Mouse (Mus musculus) heart, postnatal 4 days (tissue): Measurements from ENCODE around the gene Gm9918. TPM values are rescaled to one million over a fixed set of nuclear protein-coding genes. Genes with fewer than 3 reads are reported as not detected.

Source experiments
- DNase-seq: peaks from one replicate; pipeline ENCODE4 v3.0.0; 2021
- total RNA-seq, 2 experiments: library from RNA; stranded (reverse); gene quantifications; 2 replicates each; pipeline ENCODE4 v1.2.3; 2021

Gene Gm9918
- total RNA-seq, 2 experiments from 2014 or later: not detected

GRCm38 (mm10) chr15:102279092-102279782, 8.9 kb downstream of the Gm9918 start, which contains the start of gene Mfsd5:
Gene Mfsd5, plus strand, starts transcription at chr15:102279454.
- DNase-seq: peak; percentile 90

DNA sequence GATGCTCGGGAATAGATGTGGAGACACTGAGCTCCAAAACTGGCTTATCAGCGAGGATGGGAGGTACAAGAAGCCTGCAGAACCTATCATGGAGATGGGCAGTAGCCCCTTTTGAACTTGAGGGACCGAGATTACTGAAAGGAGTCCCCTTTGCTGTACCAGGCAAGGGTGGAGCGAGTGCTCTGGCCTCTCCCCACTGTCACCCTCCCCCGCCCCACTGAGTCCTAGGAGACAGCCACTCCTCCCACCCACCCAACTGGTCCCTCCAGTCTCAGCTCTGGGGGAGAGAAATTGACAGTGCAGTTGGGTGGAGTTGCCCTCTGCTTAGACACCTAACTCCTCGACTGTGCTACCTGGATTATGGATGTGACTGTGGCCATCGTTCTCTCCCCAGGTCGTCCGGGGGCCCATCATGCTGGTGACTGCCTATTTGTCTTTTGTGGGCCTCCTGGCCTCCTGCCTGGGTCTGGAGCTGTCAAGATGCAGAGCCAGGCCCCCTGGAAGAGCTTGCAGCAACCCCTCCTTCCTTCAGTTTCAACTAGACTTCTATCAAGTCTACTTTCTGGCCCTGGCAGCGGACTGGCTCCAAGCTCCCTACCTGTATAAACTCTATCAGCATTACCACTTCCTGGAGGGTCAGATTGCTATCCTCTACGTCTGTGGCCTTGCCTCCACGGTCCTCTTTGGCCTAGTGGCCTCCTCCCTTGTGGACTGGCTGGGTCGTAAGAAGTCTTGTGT, 9.6 kb downstream of the Gm9918 start:
- no peak for DNase-seq

DNA sequence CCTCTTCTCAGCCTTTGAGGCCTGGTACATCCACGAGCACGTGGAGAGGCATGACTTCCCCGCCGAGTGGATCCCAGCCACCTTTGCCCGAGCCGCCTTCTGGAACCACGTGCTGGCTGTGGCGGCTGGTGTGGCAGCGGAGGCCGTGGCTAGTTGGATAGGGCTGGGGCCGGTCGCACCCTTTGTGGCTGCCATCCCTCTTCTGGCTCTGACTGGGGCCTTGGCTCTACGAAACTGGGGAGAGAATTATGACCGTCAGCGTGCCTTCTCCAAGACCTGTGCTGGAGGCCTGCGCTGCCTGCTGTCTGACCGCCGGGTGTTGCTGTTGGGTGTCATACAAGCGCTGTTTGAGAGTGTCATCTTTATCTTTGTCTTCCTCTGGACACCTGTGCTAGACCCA, 10.3 kb downstream of the Gm9918 start:
- no peak for DNase-seq

DNA sequence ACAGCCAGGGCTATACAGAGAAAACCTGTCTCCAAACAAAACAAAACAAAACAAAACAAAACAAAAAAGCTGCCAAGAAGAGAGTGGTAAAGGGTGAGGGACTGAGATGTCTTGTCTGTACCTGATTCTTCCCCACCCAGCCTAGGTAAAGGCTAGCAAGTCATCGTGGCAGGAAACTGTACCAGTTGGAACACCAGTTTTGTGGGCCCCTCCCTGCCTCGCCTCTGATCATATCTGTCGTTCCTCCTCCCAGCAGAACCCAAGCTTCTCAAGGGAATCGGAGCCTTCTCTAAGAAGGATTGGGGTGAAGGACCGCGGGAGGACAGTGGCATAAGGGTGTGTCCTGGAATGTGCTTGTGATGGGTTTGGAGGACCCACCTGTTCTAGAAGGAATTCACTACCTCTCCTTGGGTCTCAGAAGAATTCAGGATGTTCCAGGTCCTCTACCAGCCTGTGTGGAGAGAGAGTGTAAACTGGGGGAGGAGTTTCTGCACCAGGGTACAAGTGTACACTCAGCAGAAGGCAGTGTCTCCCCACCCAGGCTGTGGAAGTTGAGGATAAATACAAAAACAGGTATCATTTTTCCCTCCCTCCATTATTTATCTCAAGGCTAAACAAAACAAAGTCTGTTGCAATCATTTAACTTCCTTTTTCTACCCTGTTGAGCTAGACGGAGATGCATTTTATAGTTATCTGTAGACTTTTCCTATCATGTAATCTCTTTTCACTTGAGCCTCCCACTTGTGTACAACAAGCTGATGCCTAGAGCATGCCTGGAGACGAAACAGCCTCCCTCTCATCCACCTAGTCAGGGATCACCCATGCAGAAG, 12.3 kb downstream of the Gm9918 start:
- no peak for DNase-seq

DNA sequence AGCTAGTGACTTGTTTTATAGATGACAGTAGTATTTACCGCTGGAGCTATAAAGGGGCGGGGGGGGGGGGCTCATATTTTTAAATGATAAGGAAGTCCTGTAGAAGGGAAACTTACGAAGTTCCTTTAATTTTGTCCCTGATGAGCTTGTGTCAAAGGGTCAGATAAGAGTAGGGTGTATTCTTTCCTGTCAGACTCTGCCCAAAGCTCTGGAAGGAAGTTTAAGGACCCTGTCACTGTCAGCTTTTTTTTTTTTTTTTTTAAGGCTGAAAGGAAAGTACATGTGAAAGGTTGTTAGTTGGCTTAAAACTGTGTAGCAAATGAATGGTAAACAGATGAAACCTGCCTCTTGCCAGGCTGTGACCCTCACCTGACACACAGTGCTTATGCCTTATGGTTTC, 13.3 kb downstream of the Gm9918 start:
- DNase-seq: no peak

- DNase-seq: peak; percentile 59
Observed at GRCm38 (mm10) chr15:102287395-102287794, 17.0 kb downstream of the Gm9918 start.

GRCm38 (mm10) chr15:102295633-102296367, 25.4 kb downstream of the Gm9918 start, which contains the start of gene Espl1:
Gene Espl1, plus strand, starts transcription at chr15:102296266.
- DNase-seq: peak; percentile 95

GRCm38 (mm10) chr15:102296368-102297006, 26.1 kb downstream of the Gm9918 start:
- DNase-seq: no peak

DNA sequence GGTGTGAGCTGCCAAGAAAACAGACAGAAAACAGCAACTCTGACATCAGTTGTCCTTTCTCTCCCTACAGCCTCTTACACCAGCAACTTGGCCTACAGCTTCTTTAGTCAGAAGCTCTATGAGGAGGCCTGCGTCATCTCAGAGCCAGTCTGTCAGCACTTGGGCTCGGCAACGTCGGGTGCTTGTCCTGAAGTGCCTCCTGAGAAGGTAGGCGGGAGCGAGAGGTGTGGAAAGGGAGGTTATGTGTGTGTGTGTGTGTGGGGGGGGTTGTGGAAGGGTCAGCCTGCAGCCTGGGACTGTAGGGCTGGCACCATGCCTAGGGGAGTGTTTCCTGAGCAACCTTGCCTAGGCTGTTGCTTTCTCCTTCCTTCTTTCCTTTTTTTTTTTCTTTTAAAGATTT, 32.2 kb downstream of the Gm9918 start:
- DNase-seq: peak; percentile 74

- no peak for DNase-seq
Observed at GRCm38 (mm10) chr15:102308717-102309116, 38.4 kb downstream of the Gm9918 start.

DNA sequence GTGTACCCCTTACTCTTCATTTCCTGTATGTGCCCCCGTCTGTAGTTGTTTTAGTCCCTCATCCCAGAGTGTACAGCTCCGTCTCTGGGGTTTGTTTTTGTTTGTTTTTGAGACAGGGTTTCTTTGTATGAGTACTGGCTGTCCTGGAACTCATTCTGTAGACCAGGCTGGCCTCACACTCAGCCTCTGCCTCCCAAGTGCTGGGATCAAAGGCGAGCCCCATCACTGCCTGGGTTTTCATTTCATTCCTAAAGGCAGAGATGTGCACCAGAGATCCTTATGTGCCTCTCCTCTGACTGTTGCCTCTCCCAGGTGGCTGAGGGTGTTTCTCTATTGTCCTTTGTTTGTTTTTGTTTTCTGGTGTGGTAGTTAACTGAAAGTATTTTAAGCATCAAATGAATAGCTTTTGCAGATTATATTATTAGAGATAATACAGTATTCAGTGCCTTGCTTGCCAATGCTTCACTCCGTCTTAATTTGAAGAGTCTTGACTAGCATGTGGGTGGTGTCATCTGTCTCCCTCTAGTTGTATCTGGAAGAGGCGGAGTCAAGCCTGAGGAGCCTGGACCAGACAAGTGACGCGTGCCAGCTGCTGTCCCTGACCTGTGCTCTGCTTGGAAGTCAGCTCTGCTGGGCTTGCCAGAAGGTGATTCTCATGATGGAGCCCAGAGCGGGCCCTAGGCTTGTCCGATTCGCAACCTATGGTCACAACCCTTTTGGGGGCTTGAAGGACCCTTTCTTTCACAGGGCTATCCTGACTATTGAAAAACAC, 39.9 kb downstream of the Gm9918 start:
- DNase-seq: peak; percentile 71

DNA sequence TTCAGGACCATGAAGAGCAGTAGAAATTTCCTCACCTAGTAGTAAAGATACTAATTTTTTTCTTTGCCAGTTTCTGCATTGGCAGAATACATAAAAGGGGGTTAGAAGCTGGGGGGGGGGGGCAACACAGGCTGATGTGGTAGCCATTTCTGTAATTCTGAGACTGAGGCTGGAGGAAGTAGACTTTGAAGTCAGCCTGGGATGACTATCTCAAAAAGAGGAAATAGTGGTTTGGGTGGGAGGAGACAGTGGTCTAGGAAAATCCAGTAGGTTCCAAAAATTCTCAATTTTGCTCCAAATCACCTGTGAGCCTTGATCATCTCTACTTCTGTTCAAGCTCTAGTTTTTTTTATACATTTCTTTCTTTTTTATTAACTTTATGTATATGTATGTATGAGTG, 41.1 kb downstream of the Gm9918 start:
- DNase-seq: no peak

DNA sequence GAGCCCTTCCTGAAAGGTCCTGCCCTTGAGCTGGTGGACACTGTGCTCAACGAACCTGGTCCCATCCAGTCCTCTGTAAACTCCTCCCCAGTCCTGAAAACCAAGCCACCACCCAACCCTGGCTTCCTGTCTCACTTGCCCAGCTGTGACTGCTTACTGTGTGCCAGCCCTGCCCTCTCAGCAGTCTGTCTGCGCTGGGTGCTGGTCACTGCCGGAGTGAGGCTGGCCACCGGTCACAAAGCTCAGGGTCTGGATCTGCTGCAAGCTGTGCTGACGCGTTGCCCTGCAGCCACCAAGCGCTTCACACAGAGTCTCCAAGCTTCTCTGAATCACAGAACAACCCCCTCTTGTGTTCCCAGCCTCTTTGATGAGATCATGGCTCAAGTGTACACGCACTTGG, 44.9 kb downstream of the Gm9918 start:
- DNase-seq: no peak

DNA sequence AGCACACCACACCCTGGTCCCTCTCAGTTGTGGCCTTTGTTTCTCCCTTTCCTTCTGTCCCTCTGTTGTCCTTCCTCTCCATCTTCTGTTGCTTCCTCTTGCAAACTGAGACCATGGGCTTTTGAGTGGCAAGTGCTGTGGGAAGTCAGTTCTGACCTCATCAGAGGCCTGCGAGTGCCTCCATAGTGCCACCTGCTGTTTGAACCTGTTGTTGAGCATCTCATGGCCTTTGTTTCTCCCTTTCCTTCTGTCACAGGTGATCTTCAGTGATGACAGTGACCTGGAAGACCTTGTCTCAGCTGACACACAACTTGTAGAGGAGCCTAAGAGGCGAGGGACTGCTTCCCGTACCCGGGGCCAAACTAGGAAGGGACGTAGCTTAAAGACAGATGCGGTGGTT, 45.9 kb downstream of the Gm9918 start:
- peak; percentile 76 for DNase-seq

Other genes starting within 250 kb of the Gm9918 start
- 10 to 100 TPM; 14.9 to 15.4 TPM for gene Krt18, start 242.4 kb upstream of the Gm9918 start, total RNA-seq
- gene Eif4b, start 196.8 kb upstream of the Gm9918 start, total RNA-seq: 100 to 1,000 TPM; 142 to 145 TPM
- 10 to 100 TPM; 65.8 to 70.3 TPM for gene Tns2, start 170.2 kb upstream of the Gm9918 start, total RNA-seq
- gene Spryd3, start 134.3 kb upstream of the Gm9918 start, total RNA-seq: 10 to 100 TPM; 19.9 to 22.6 TPM
- gene Igfbp6, start 126.2 kb upstream of the Gm9918 start, total RNA-seq: 10 to 100 TPM; 10.0 to 12.5 TPM
- gene Soat2, start 120.0 kb upstream of the Gm9918 start, total RNA-seq: under 1 TPM; 0.11 to 0.17 TPM
- gene Zfp740, start 67.3 kb upstream of the Gm9918 start, total RNA-seq: 10 to 100 TPM; 45.3 to 49.4 TPM
- 10 to 100 TPM; 26.8 to 29.9 TPM for gene Csad, start 65.8 kb upstream of the Gm9918 start, total RNA-seq
- gene Itgb7, start 38.6 kb upstream of the Gm9918 start, total RNA-seq: 1 to 10 TPM in 1 of 2 experiments, under 1 TPM in 1; 0.98 to 1.0 TPM
- gene Rarg, start 13.0 kb upstream of the Gm9918 start, total RNA-seq: 10 to 100 TPM; 12.9 to 16.6 TPM
- gene Mfsd5, start 8.9 kb downstream of the Gm9918 start, total RNA-seq: 10 to 100 TPM; 21.1 to 22.7 TPM
- 10 to 100 TPM; 23.2 to 28.2 TPM for gene Espl1, start 25.7 kb downstream of the Gm9918 start, total RNA-seq
- 100 to 1,000 TPM; 334 to 351 TPM for gene Pfdn5, start 55.6 kb downstream of the Gm9918 start, total RNA-seq
- 10 to 100 TPM; 31.8 to 37.3 TPM for gene Myg1, start 61.1 kb downstream of the Gm9918 start, total RNA-seq
- gene Aaas, start 80.2 kb downstream of the Gm9918 start, total RNA-seq: 10 to 100 TPM; 29.2 to 30.0 TPM
- not detected for gene Sp7, start 96.6 kb downstream of the Gm9918 start, total RNA-seq
- gene Sp1, start 135.6 kb downstream of the Gm9918 start, total RNA-seq: 10 to 100 TPM; 55.5 to 74.3 TPM
- gene Amhr2, start 174.8 kb downstream of the Gm9918 start, total RNA-seq: 1 to 10 TPM in 1 of 2 experiments, under 1 TPM in 1; 0.77 to 1.6 TPM
- 10 to 100 TPM; 26.4 to 28.0 TPM for gene Prr13, start 188.5 kb downstream of the Gm9918 start, total RNA-seq
- gene Pcbp2, start 200.0 kb downstream of the Gm9918 start, total RNA-seq: 100 to 1,000 TPM; 703 to 721 TPM
- gene Gm10337, start 233.2 kb downstream of the Gm9918 start, total RNA-seq: 1 to 10 TPM in 1 of 2 experiments, not detected in 1; 7.3 TPM
- 1 to 10 TPM; 5.4 to 6.1 TPM for gene Map3k12, start 246.5 kb downstream of the Gm9918 start, total RNA-seq
- gene Tarbp2, start 247.6 kb downstream of the Gm9918 start, total RNA-seq: 10 to 100 TPM; 58.6 to 58.9 TPM